Mouse (Mus musculus) lung, embryonic 16.5 days (tissue): ENCODE results near the gene Napa. TPM values are rescaled to one million over a fixed set of nuclear protein-coding genes. Genes with fewer than 3 reads are reported as not detected.

Experiments
- ATAC-seq: fragments of 200-750 bp; cut with Nextera tagmentation; 2 replicates; pipeline ENCODE4 v1.8.0; 2017; ENCODE audit warnings: low read depth, mild to moderate bottlenecking, moderate library complexity
- H3K27ac ChIP-seq: fragments of 300-500 bp; sonication (generic); 2 replicates; pipeline ENCODE4 v1.5.1; 2014; ENCODE audit warnings: mild to moderate bottlenecking, control low read depth, low read length
- H3K27me3 ChIP-seq: fragments of 300-500 bp; sonication (generic); 2 replicates; pipeline ENCODE4 v1.6.1; 2014; ENCODE audit warnings: low read depth, low read length, mixed read lengths; ENCODE audit not compliant: control insufficient read depth, insufficient read depth
- H3K36me3 ChIP-seq: fragments of 300-500 bp; sonication (generic); 2 replicates; pipeline ENCODE4 v1.6.1; 2014; ENCODE audit warnings: low read length; ENCODE audit not compliant: control insufficient read depth, insufficient read depth
- H3K4me1 ChIP-seq: fragments of 300-500 bp; sonication (generic); replicated peaks from 2 replicates; pipeline ENCODE4 v1.6.1; 2014; ENCODE audit warnings: low read length, mixed read lengths; ENCODE audit not compliant: control insufficient read depth, insufficient read depth
- H3K4me2 ChIP-seq: fragments of 300-500 bp; sonication (generic); 2 replicates; pipeline ENCODE4 v1.6.1; 2014; ENCODE audit warnings: low read depth, low read length, control low read depth
- H3K4me3 ChIP-seq: fragments of 300-500 bp; sonication (generic); 2 replicates; pipeline ENCODE4 v1.5.1; 2014; ENCODE audit warnings: mild to moderate bottlenecking, low read length, control low read depth
- H3K9ac ChIP-seq: fragments of 300-500 bp; sonication (generic); 2 replicates; pipeline ENCODE4 v1.6.1; 2014; ENCODE audit warnings: low read length, control low read depth
- H3K9me3 ChIP-seq: fragments of 300-500 bp; sonication (generic); 2 replicates; pipeline ENCODE4 v1.6.1; 2016; ENCODE audit warnings: low read length; ENCODE audit not compliant: control insufficient read depth
- WGBS: fragments of 180-500 bp; shearing (Covaris S2); extraction: QIAGEN DNeasy Blood & Tissue Kit; methylation state at CpG from one replicate; pipeline ENCODE4 v1.1.7; 2014; 5-methylcytosine and 5-hydroxymethylcytosine counted together
- polyA plus RNA-seq: library from polyadenylated mRNA; unstranded; fragments of >200 nt; fragmentation: Nextera tagmentation; extraction: Ambion mirVana; gene quantifications from 2 replicates; pipeline ENCODE4 v1.2.1, GENCODE M21; 2015

The Napa gene
- polyA plus RNA-seq, 1 experiment from 2014 or later, result 167 TPM

GRCm38 (mm10) chr7:16055665-16056064, 42.6 kb upstream of the Napa start:
- Histone ChIP-seq H3K4me2 (no peak overlapping the region), H3K36me3 (no peaks in the 10 kb centered on the region), H3K4me1 (peaks cover 9% of the 10 kb centered on the region; the same call in 1 of the 2 replicates), H3K27ac (no peak overlapping the region), H3K9me3 (no peaks in the 10 kb centered on the region), H3K27me3 (peaks cover 6% of the 10 kb centered on the region; the same call in 1 of the 2 replicates), H3K4me3 (no peak overlapping the region), H3K9ac (no peak overlapping the region)
- ATAC-seq, result no peak
- 82% methylated on average over 6 of the region's 6 CpGs for WGBS

GRCm38 (mm10) chr7:16056459-16057135, 41.7 kb upstream of the Napa start:
- 9% methylated on average over 5 of the region's 5 CpGs for WGBS

GRCm38 (mm10) chr7:16057136-16057534, 41.1 kb upstream of the Napa start:
- 26% methylated on average over 2 of the region's 2 CpGs for WGBS
- H3K4me3 ChIP-seq, result no peak overlapping the region
- peaks cover 19% of the 10 kb centered on the region for H3K27me3 ChIP-seq
- peaks cover 5% of the 10 kb centered on the region; the same call in 1 of the 2 replicates for H3K4me1 ChIP-seq
- H3K9ac ChIP-seq, result no peak overlapping the region
- H3K27ac ChIP-seq, result no peak overlapping the region
- peaks cover 9% of the 10 kb centered on the region for H3K9me3 ChIP-seq
- no peak overlapping the region for H3K4me2 ChIP-seq
- ATAC-seq, result no peak
- no peaks in the 10 kb centered on the region for H3K36me3 ChIP-seq

More at GRCm38 (mm10) chr7:16056459-16057135, 41.7 kb upstream of the Napa start:
- Histone ChIP-seq H3K9ac (no peak overlapping the region), H3K9me3 (peaks cover 6% of the 10 kb centered on the region), H3K36me3 (no peaks in the 10 kb centered on the region), H3K4me3 (no peak overlapping the region), H3K4me2 (no peak overlapping the region), H3K27me3 (peaks cover 14% of the 10 kb centered on the region), H3K27ac (no peak overlapping the region), H3K4me1 (peaks cover 10% of the 10 kb centered on the region; the same call in 1 of the 2 replicates)
- no peak for ATAC-seq

- Histone ChIP-seq H3K4me2 (peak within 1 kb of the TSS; percentile 29; the same call in 1 of the 2 replicates), H3K27ac (no peak within 1 kb of the TSS), H3K4me1 (peaks cover 5% of the 10 kb centered on the region; the same call in 1 of the 2 replicates), H3K27me3 (peaks cover 19% of the 10 kb centered on the region), H3K9me3 (peaks cover 9% of the 10 kb centered on the region), H3K4me3 (no peak within 1 kb of the TSS), H3K36me3 (no peaks in the 10 kb centered on the region), H3K9ac (no peak within 1 kb of the TSS)
- WGBS, result 44% methylated on average over 55 of the region's 80 CpGs
- peak; percentile 34; the same call in 1 of the 2 replicates for ATAC-seq
Measured at GRCm38 (mm10) chr7:16061219-16062098, 36.8 kb upstream of the Napa start, which contains the start of gene Zfp541. Gene Zfp541, plus strand, starts transcription at chr7:16061814.

GRCm38 (mm10) chr7:16062099-16062420, 36.2 kb upstream of the Napa start:
- Histone ChIP-seq H3K36me3 (no peaks in the 10 kb centered on the region), H3K9ac (no peak overlapping the region), H3K27me3 (peaks cover 19% of the 10 kb centered on the region), H3K27ac (no peak overlapping the region), H3K9me3 (peaks cover 9% of the 10 kb centered on the region), H3K4me1 (0 out of 2 replicates have a peak, but pooled peaks cover 2% of the 10 kb centered on the region), H3K4me3 (no peak overlapping the region), H3K4me2 (no peak overlapping the region)
- 64% methylated on average over 15 of the region's 15 CpGs for WGBS
- no peak for ATAC-seq

- WGBS, result 29% methylated on average over 4 of the region's 4 CpGs
- 0 out of 2 replicates have a peak, but pooled peaks cover 2% of the 10 kb centered on the region for H3K4me1 ChIP-seq
- no peak for ATAC-seq
- H3K9me3 ChIP-seq, result peaks cover 9% of the 10 kb centered on the region
- no peak overlapping the region for H3K27ac ChIP-seq
- no peak overlapping the region for H3K9ac ChIP-seq
- no peak overlapping the region for H3K4me3 ChIP-seq
- no peak overlapping the region for H3K4me2 ChIP-seq
- H3K27me3 ChIP-seq, result peaks cover 19% of the 10 kb centered on the region
- no peaks in the 10 kb centered on the region for H3K36me3 ChIP-seq
Measured at GRCm38 (mm10) chr7:16063490-16063889, 34.8 kb upstream of the Napa start.

GRCm38 (mm10) chr7:16070846-16071245, 27.4 kb upstream of the Napa start:
- no peak overlapping the region for H3K4me2 ChIP-seq
- no peaks in the 10 kb centered on the region for H3K4me1 ChIP-seq

GRCm38 (mm10) chr7:16071906-16072305, 26.4 kb upstream of the Napa start:
- ATAC-seq, result no peak
- H3K4me1 ChIP-seq, result no peaks in the 10 kb centered on the region
- WGBS, result 71% methylated on average over 6 of the region's 6 CpGs

More at GRCm38 (mm10) chr7:16070846-16071245, 27.4 kb upstream of the Napa start:
- Histone ChIP-seq H3K36me3 (no peaks in the 10 kb centered on the region), H3K9ac (no peak overlapping the region), H3K27me3 (no peaks in the 10 kb centered on the region), H3K9me3 (no peaks in the 10 kb centered on the region), H3K27ac (no peak overlapping the region), H3K4me3 (no peak overlapping the region)
- ATAC-seq, result no peak

GRCm38 (mm10) chr7:16079947-16080346, 18.3 kb upstream of the Napa start:
- WGBS, result 42% methylated on average over 1 of the region's 1 CpGs
- no peak for ATAC-seq

More at GRCm38 (mm10) chr7:16071906-16072305, 26.4 kb upstream of the Napa start:
- H3K9ac ChIP-seq, result no peak overlapping the region
- no peak overlapping the region for H3K27ac ChIP-seq
- H3K36me3 ChIP-seq, result no peaks in the 10 kb centered on the region
- no peaks in the 10 kb centered on the region for H3K9me3 ChIP-seq
- H3K27me3 ChIP-seq, result no peaks in the 10 kb centered on the region
- H3K4me3 ChIP-seq, result no peak overlapping the region
- H3K4me2 ChIP-seq, result no peak overlapping the region

More at GRCm38 (mm10) chr7:16079947-16080346, 18.3 kb upstream of the Napa start:
- Histone ChIP-seq H3K27ac (no peak overlapping the region), H3K4me3 (no peak overlapping the region), H3K9me3 (no peaks in the 10 kb centered on the region), H3K36me3 (no peaks in the 10 kb centered on the region), H3K27me3 (no peaks in the 10 kb centered on the region), H3K4me2 (no peak overlapping the region), H3K4me1 (no peaks in the 10 kb centered on the region), H3K9ac (no peak overlapping the region)
